Mouse (Mus musculus) myocyte (in vitro differentiated cells): ENCODE results near the gene Polr2l. TPM values are rescaled to one million over a fixed set of nuclear protein-coding genes. Genes with fewer than 3 reads are reported as not detected.

Experiments
- H3K27me3 ChIP-seq: one replicate; pipeline ENCODE4 v1.6.1; 2011; ENCODE audit not compliant: control insufficient read depth, insufficient read depth, insufficient read length
- H3K36me3 ChIP-seq: one replicate; pipeline ENCODE4 v1.6.1; 2011; ENCODE audit not compliant: control insufficient read depth, insufficient read depth
- H3K4me2 ChIP-seq: one replicate; pipeline ENCODE4 v1.6.1; 2011; ENCODE audit warnings: low read depth, control low read depth
- H3K4me3 ChIP-seq: one replicate; pipeline ENCODE4 v1.5.1; 2011; ENCODE audit warnings: mild to moderate bottlenecking, control low read depth, moderate library complexity
- H3K79me2 ChIP-seq: one replicate; pipeline ENCODE4 v1.6.1; 2011; ENCODE audit not compliant: control insufficient read depth, insufficient read depth
- H3ac ChIP-seq: one replicate; pipeline ENCODE4 v1.6.1; 2011; ENCODE audit not compliant: control insufficient read depth, insufficient read length
- CEBPB ChIP-seq: IDR thresholded peaks from 2 replicates; pipeline ENCODE4 v1.6.1; 2011; ENCODE audit warnings: mild to moderate bottlenecking, moderate library complexity; ENCODE audit not compliant: poor library complexity, insufficient read depth, severe bottlenecking
- E2F4 ChIP-seq: IDR thresholded peaks from one replicate; pipeline ENCODE4 v1.6.1; 2011; ENCODE audit warnings: mild to moderate bottlenecking, control low read depth, moderate library complexity; ENCODE audit not compliant: insufficient read depth
- MAX ChIP-seq: IDR thresholded peaks from one replicate; pipeline ENCODE4 v1.6.1; 2011; ENCODE audit warnings: low read depth, mild to moderate bottlenecking, control low read depth
- MYOD1 ChIP-seq, 3 experiments: IDR thresholded peaks; one replicate each; pipeline ENCODE4 v1.6.1; 2011; ENCODE audit warnings: control low read depth in 2 of 3, low read depth in 2 of 3, mild to moderate bottlenecking in 2 of 3, moderate library complexity in 1 of 3; ENCODE audit not compliant: insufficient read length in 2 of 3, control insufficient read depth in 1 of 3
- MYOG ChIP-seq, 3 experiments: IDR thresholded peaks; one replicate each; pipeline ENCODE4 v1.6.1; 2011; ENCODE audit warnings: control low read depth in 2 of 3, low read depth in 2 of 3, mild to moderate bottlenecking in 2 of 3; ENCODE audit not compliant: insufficient read length in 2 of 3, control insufficient read depth in 1 of 3, insufficient read depth in 1 of 3
- POLR2A ChIP-seq: IDR thresholded peaks from one replicate; pipeline ENCODE4 v1.6.1; 2011; ENCODE audit warnings: low read depth, mild to moderate bottlenecking, control low read depth, moderate library complexity; ENCODE audit not compliant: insufficient read length
- POLR2AphosphoS2 ChIP-seq: IDR thresholded peaks from one replicate; pipeline ENCODE4 v1.6.1; 2011; ENCODE audit warnings: low read depth, control low read depth; ENCODE audit not compliant: insufficient read length
- REST ChIP-seq: IDR thresholded peaks from one replicate; pipeline ENCODE4 v1.6.1; 2011; ENCODE audit warnings: mild to moderate bottlenecking, control low read depth, moderate library complexity; ENCODE audit not compliant: insufficient read depth, insufficient read length
- SRF ChIP-seq: IDR thresholded peaks from one replicate; pipeline ENCODE4 v1.6.1; 2011; ENCODE audit warnings: low read depth; ENCODE audit not compliant: control insufficient read depth, insufficient read length
- TCF12 ChIP-seq: IDR thresholded peaks from one replicate; pipeline ENCODE4 v1.6.1; 2011; ENCODE audit warnings: mild to moderate bottlenecking, control low read depth; ENCODE audit not compliant: poor library complexity, insufficient read depth, severe bottlenecking
- TCF3 ChIP-seq: IDR thresholded peaks from one replicate; pipeline ENCODE4 v1.6.1; 2011; ENCODE audit warnings: low read depth, control low read depth; ENCODE audit not compliant: insufficient read length
- USF1 ChIP-seq: IDR thresholded peaks from one replicate; pipeline ENCODE4 v1.6.1; 2011; ENCODE audit warnings: low read depth, mild to moderate bottlenecking, control low read depth, moderate library complexity
- polyA plus RNA-seq: library from polyadenylated mRNA; unstranded; fragments of >200 nt; fragmentation: generic; extraction: Trizol; gene quantifications from one replicate; pipeline ENCODE4 v1.2.1, GENCODE M21; 2012; ENCODE audit warnings: missing spikeins

Gene Polr2l
- polyA plus RNA-seq, 1 experiment: 95.1 TPM

GRCm38 (mm10) chr7:141492738-141493137 is 17.8 kb upstream of the Polr2l start:
- H3K36me3 ChIP-seq: no peaks in the 10 kb centered on the region
- H3K4me2 ChIP-seq: no peak overlapping the region
- H3K79me2 ChIP-seq: no peaks in the 10 kb centered on the region
- no peak for TF ChIP-seq USF1
- TF ChIP-seq POLR2AphosphoS2: peak; percentile 27
- no peak overlapping the region for H3ac ChIP-seq
- H3K27me3 ChIP-seq: no peaks in the 10 kb centered on the region
- no peak overlapping the region for H3K4me3 ChIP-seq

- Histone ChIP-seq H3K36me3 (peaks cover 3% of the 10 kb centered on the region), H3K27me3 (no peaks in the 10 kb centered on the region), H3ac (no peak overlapping the region), H3K4me2 (no peak overlapping the region), H3K4me3 (no peak overlapping the region), H3K79me2 (no peaks in the 10 kb centered on the region)
- TF ChIP-seq CEBPB: no peak
- TF ChIP-seq USF1: no peak
- no peak for TF ChIP-seq TCF3
- TF ChIP-seq POLR2A: no peak
- no peak for TF ChIP-seq TCF12
- TF ChIP-seq E2F4: no peak
Measured at GRCm38 (mm10) chr7:141491151-141491550, 16.2 kb upstream of the Polr2l start.

GRCm38 (mm10) chr7:141487141-141487540 is 12.2 kb upstream of the Polr2l start:
- Histone ChIP-seq H3K36me3 (peaks cover 4% of the 10 kb centered on the region), H3K79me2 (peaks cover 4% of the 10 kb centered on the region), H3K4me2 (no peak overlapping the region), H3ac (no peak overlapping the region), H3K4me3 (no peak overlapping the region), H3K27me3 (no peaks in the 10 kb centered on the region)
- TF ChIP-seq CEBPB: no peak
- no peak for TF ChIP-seq POLR2A
- no peak for TF ChIP-seq MYOG (IDR thresholded peaks at IDR 0.05; ENCODE audit: control insufficient read depth in 1 of 3, insufficient read depth in 1 of 3, insufficient read length in 2 of 3, low read depth in 2 of 3)
- no peak for TF ChIP-seq REST
- no peak for TF ChIP-seq MAX
- TF ChIP-seq USF1: no peak

GRCm38 (mm10) chr7:141486239-141486638 is 11.3 kb upstream of the Polr2l start:
- Histone ChIP-seq H3ac (no peak overlapping the region), H3K79me2 (peaks cover 8% of the 10 kb centered on the region), H3K27me3 (no peaks in the 10 kb centered on the region), H3K4me3 (no peak overlapping the region), H3K4me2 (no peak overlapping the region), H3K36me3 (peaks cover 4% of the 10 kb centered on the region)
- TF ChIP-seq USF1 (no peak), E2F4 (no peak)

GRCm38 (mm10) chr7:141485606-141486005 is 10.7 kb upstream of the Polr2l start:
- no peak for TF ChIP-seq SRF
- TF ChIP-seq MYOD1 (IDR thresholded peaks at IDR 0.05; ENCODE audit: control insufficient read depth in 1 of 3, insufficient read length in 2 of 3, low read depth in 2 of 3): no peak
- no peak for TF ChIP-seq E2F4
- no peak for TF ChIP-seq TCF3
- TF ChIP-seq TCF12: no peak
- TF ChIP-seq USF1: no peak
- no peak for TF ChIP-seq POLR2A
- no peak for TF ChIP-seq CEBPB
- TF ChIP-seq MAX: no peak
- no peak for TF ChIP-seq POLR2AphosphoS2
- no peak for TF ChIP-seq REST
- no peak for TF ChIP-seq MYOG (IDR thresholded peaks at IDR 0.05; ENCODE audit: control insufficient read depth in 1 of 3, insufficient read depth in 1 of 3, insufficient read length in 2 of 3, low read depth in 2 of 3)
- Histone ChIP-seq H3ac (no peak overlapping the region), H3K79me2 (peaks cover 11% of the 10 kb centered on the region), H3K4me2 (no peak overlapping the region), H3K4me3 (no peak overlapping the region), H3K36me3 (peaks cover 4% of the 10 kb centered on the region), H3K27me3 (no peaks in the 10 kb centered on the region)

- Histone ChIP-seq H3K79me2 (peaks cover 16% of the 10 kb centered on the region), H3K36me3 (peaks cover 4% of the 10 kb centered on the region), H3ac (no peak overlapping the region), H3K4me3 (no peak overlapping the region), H3K27me3 (no peaks in the 10 kb centered on the region), H3K4me2 (no peak overlapping the region)
- no peak for TF ChIP-seq USF1
- no peak for TF ChIP-seq POLR2A
- TF ChIP-seq CEBPB: no peak
Measured at GRCm38 (mm10) chr7:141485186-141485585, 10.3 kb upstream of the Polr2l start.
